Mouse (Mus musculus) ES-E14 (cell line): ENCODE results near the gene Fam20b. TPM values are rescaled to one million over a fixed set of nuclear protein-coding genes. Genes with fewer than 3 reads are reported as not detected.
A peak's percentile ranks its signal among the peaks of the same experiment; 100 is the strongest.

Source experiments
- DNase-seq: peaks from one replicate; pipeline ENCODE4 v3.0.0-alpha.2; 2013; ENCODE audit warnings: low read depth, low spot score
- H3K27ac ChIP-seq: 2 replicates; pipeline ENCODE4 v1.5.1; 2012; ENCODE audit warnings: low read depth, mild to moderate bottlenecking, low read length, moderate library complexity, mixed read lengths; ENCODE audit not compliant: poor library complexity, insufficient read depth, severe bottlenecking
- H3K36me3 ChIP-seq: 2 replicates; pipeline ENCODE4 v1.6.1; 2012; ENCODE audit warnings: mild to moderate bottlenecking, low read length, moderate library complexity, mixed read lengths; ENCODE audit not compliant: control insufficient read depth, poor library complexity, insufficient read depth, severe bottlenecking
- H3K4me1 ChIP-seq, 2 experiments: fragments of 150-350 bp in 1 of 2; sonication (generic) in 1 of 2; 2 replicates each; pipeline ENCODE4 v1.6.1; 2012; ENCODE audit warnings: low read length in 2 of 2, mild to moderate bottlenecking in 1 of 2, mixed read lengths in 1 of 2; ENCODE audit not compliant: control insufficient read depth in 2 of 2, insufficient read depth in 2 of 2, poor library complexity in 1 of 2
- H3K4me3 ChIP-seq, 2 experiments: fragments of 150-350 bp in 1 of 2; sonication (generic) in 1 of 2; 2 replicates each; pipeline ENCODE4 v1.5.1; 2012; ENCODE audit warnings: low read length in 2 of 2, low read depth in 1 of 2, mild to moderate bottlenecking in 1 of 2, mixed read lengths in 1 of 2; ENCODE audit not compliant: insufficient read depth in 1 of 2, poor library complexity in 1 of 2, severe bottlenecking in 1 of 2
- H3K9ac ChIP-seq: 2 replicates; pipeline ENCODE4 v1.6.1; 2012; ENCODE audit warnings: low read depth, mild to moderate bottlenecking, low read length, mixed read lengths; ENCODE audit not compliant: poor library complexity, insufficient read depth, severe bottlenecking
- H3K9me3 ChIP-seq: fragments of 150-350 bp; sonication (generic); 2 replicates; pipeline ENCODE4 v1.6.1; 2012; ENCODE audit warnings: low read depth, mild to moderate bottlenecking, low read length; ENCODE audit not compliant: control insufficient read depth, insufficient read depth
- CHD2 ChIP-seq: IDR thresholded peaks from 2 replicates; pipeline ENCODE4 v1.6.1; 2014; ENCODE audit warnings: mild to moderate bottlenecking, low read depth, low read length, inconsistent platforms
- HCFC1 ChIP-seq: IDR thresholded peaks from 2 replicates; pipeline ENCODE4 v1.6.1; 2012; ENCODE audit warnings: low read length, inconsistent platforms, borderline replicate concordance; ENCODE audit not compliant: insufficient read depth
- MAFK ChIP-seq: IDR thresholded peaks from 2 replicates; pipeline ENCODE4 v1.6.1; 2014; ENCODE audit warnings: mild to moderate bottlenecking, low read depth, low read length, inconsistent platforms; ENCODE audit not compliant: insufficient read depth
- ZC3H11A ChIP-seq: IDR thresholded peaks from 2 replicates; pipeline ENCODE4 v1.6.1; 2012; ENCODE audit warnings: low read depth, mild to moderate bottlenecking, inconsistent platforms, low read length, borderline replicate concordance
- ZNF384 ChIP-seq: IDR thresholded peaks from 2 replicates; pipeline ENCODE4 v1.6.1; 2012; ENCODE audit warnings: low read depth, low read length, inconsistent platforms
- in situ Hi-C, 2 experiments: fragments of 600-800 bp; cut with MboI; formaldehyde crosslinking; loops; one replicate each; pipeline ENCODE4 v1.15.1; 2025; ENCODE audit warnings: low sequenced_read_pairs in 2 of 2, inconsistent platforms in 1 of 2; ENCODE audit not compliant: unreplicated experiment in 2 of 2
- total RNA-seq: library from RNA; depleted of rRNA; stranded (reverse); fragments of 300-350 nt; gene quantifications from 2 replicates; pipeline ENCODE4 v1.2.3, GENCODE M21; 2012

Gene Fam20b
- total RNA-seq, 1 experiment, result 22.2 TPM

- Histone ChIP-seq H3K36me3 (no peaks in the 10 kb centered on the region), H3K9me3 (no peaks in the 10 kb centered on the region), H3K4me1 (no peaks in the 10 kb centered on the region), H3K4me3 (no peak overlapping the region), H3K9ac (no peak overlapping the region), H3K27ac (no peak overlapping the region)
- TF ChIP-seq MAFK, result no peak
- no peak for TF ChIP-seq ZC3H11A
- TF ChIP-seq HCFC1, result no peak
- no peak for TF ChIP-seq ZNF384
- TF ChIP-seq CHD2, result no peak
- in situ Hi-C loops, result no loop called here
- DNase-seq, result no peak
These were observed 15.1 kb upstream of the Fam20b start for GRCm38 (mm10) chr1:156734019-156734418.

DNA sequence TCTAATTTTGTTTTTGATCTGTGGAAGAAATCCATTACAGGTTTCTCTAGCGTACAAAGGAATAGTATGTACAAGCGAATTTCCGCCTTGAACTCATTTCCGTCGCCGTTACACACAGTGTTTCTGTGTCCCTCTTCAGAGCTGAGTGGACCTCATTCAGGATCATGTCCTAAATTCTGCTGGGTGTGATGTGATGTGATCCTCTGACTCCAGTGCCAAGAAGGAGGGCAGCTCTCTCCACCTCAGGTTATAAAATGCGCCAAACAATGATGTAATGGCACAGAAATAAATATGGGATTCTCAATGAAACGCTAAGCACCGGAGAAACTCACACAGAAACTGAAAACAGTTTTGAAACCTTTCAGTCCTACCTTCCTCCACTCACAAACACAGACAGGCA is 14.7 kb upstream of the Fam20b start:
- no peaks in the 10 kb centered on the region for H3K4me1 ChIP-seq

GRCm38 (mm10) chr1:156732996-156733395 is 14.1 kb upstream of the Fam20b start:
- in situ Hi-C loops, result no loop called here
- H3K9me3 ChIP-seq, result no peaks in the 10 kb centered on the region
- no peaks in the 10 kb centered on the region for H3K36me3 ChIP-seq
- TF ChIP-seq HCFC1, result no peak
- no peak for TF ChIP-seq ZC3H11A
- TF ChIP-seq ZNF384, result no peak
- no peak for TF ChIP-seq MAFK
- no peak for TF ChIP-seq CHD2
- H3K9ac ChIP-seq, result no peak overlapping the region
- no peaks in the 10 kb centered on the region for H3K4me1 ChIP-seq
- no peak overlapping the region for H3K27ac ChIP-seq
- DNase-seq, result no peak
- H3K4me3 ChIP-seq, result no peak overlapping the region

More for the DNA sequence above, 14.7 kb upstream of the Fam20b start:
- TF ChIP-seq ZC3H11A (no peak), ZNF384 (no peak), HCFC1 (no peak), CHD2 (no peak), MAFK (no peak)
- no peaks in the 10 kb centered on the region for H3K36me3 ChIP-seq
- H3K27ac ChIP-seq, result no peak overlapping the region
- no peaks in the 10 kb centered on the region for H3K9me3 ChIP-seq
- no peak overlapping the region for H3K9ac ChIP-seq
- in situ Hi-C loops, result no loop called here
- no peak for DNase-seq
- H3K4me3 ChIP-seq, result no peak overlapping the region

DNA sequence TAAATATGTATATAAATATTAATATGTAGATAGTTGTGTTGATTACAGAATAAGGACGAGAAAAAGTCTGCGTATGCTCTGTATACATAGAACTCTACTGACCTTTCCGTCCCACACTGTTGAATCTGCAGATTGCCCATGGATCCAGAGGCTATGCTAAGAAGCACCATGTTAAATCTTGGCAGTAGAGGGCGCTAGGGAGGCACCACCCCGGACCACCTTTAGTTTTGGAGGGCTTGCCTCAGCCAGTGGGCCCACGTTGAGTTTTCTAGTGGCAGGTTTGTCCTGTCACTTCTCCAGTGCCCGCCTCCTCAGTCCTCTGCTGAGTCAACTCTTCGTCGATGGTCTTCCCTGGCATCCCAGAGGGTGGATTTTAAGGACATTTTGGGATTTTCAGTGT is 11.9 kb upstream of the Fam20b start:
- TF ChIP-seq ZC3H11A (peak; percentile 52; the same call in 1 of the 2 replicates), HCFC1 (no peak), MAFK (no peak)
- peak; percentile 68 for DNase-seq

More for the DNA sequence above, 11.9 kb upstream of the Fam20b start:
- Histone ChIP-seq H3K4me1 (no peaks in the 10 kb centered on the region), H3K9ac (0 out of 2 replicates have a peak overlapping the region, but pooled peaks have one; percentile 22), H3K27ac (no peak overlapping the region), H3K9me3 (no peaks in the 10 kb centered on the region), H3K36me3 (no peaks in the 10 kb centered on the region), H3K4me3 (0 out of 4 replicates have a peak overlapping the region, but pooled peaks of 1 of the 2 experiments have one; percentile 8)
- in situ Hi-C loops, result no loop called here
